Mouse (Mus musculus) kidney, adult 2 months (tissue): Measurements from ENCODE around the gene Prkab2. TPM values are rescaled to one million over a fixed set of nuclear protein-coding genes. Genes with fewer than 3 reads are reported as not detected.

Experiments
- DNase-seq: peaks from one replicate; pipeline ENCODE4 v3.0.0; 2021
- H3K27ac ChIP-seq: fragments of 200-500 bp; 2 replicates; pipeline ENCODE4 v1.5.1; 2012; ENCODE audit warnings: low read depth, low read length, control low read depth, inconsistent platforms; ENCODE audit not compliant: insufficient read depth
- H3K27me3 ChIP-seq: fragments of 200-500 bp; replicated peaks from 2 replicates; pipeline ENCODE4 v1.6.1; 2012; ENCODE audit warnings: mild to moderate bottlenecking, moderate library complexity, low read length, inconsistent platforms; ENCODE audit not compliant: control insufficient read depth, insufficient read depth
- H3K36me3 ChIP-seq: fragments of 200-500 bp; 2 replicates; pipeline ENCODE4 v1.6.1; 2012; ENCODE audit warnings: mild to moderate bottlenecking, moderate library complexity, low read length, inconsistent platforms; ENCODE audit not compliant: control insufficient read depth, insufficient read depth
- H3K4me1 ChIP-seq: fragments of 200-500 bp; 2 replicates; pipeline ENCODE4 v1.6.1; 2011; ENCODE audit warnings: low read length; ENCODE audit not compliant: control insufficient read depth, insufficient read depth
- H3K4me3 ChIP-seq: fragments of 200-500 bp; 2 replicates; pipeline ENCODE4 v1.5.1; 2011; ENCODE audit warnings: mild to moderate bottlenecking, low read depth, low read length, control low read depth; ENCODE audit not compliant: insufficient read depth
- CTCF ChIP-seq: fragments of 200-500 bp; conservative IDR thresholded peaks from 2 replicates; pipeline ENCODE4 v1.5.1; 2011; ENCODE audit warnings: low read depth, mild to moderate bottlenecking, control low read depth, low read length, moderate library complexity, mixed read lengths; ENCODE audit not compliant: insufficient read depth, insufficient read length
- POLR2A ChIP-seq: fragments of 200-500 bp; IDR thresholded peaks from one replicate; pipeline ENCODE4 v1.6.1; 2011; ENCODE audit warnings: low read depth, low read length, control low read depth
- WGBS: fragments of 180-500 bp; shearing (Covaris S2); methylation state at CpG from one replicate; pipeline ENCODE4 v1.1.7; 2018; 5-methylcytosine and 5-hydroxymethylcytosine counted together
- polyA plus RNA-seq: library from polyadenylated mRNA; depleted of rRNA; stranded (reverse); fragments of >200 nt; gene quantifications from 2 replicates; pipeline ENCODE4 v1.2.3, GENCODE M21; 2012; rRNA removed

Prkab2 gene
- polyA plus RNA-seq, 1 experiment, result 4.7 TPM

GRCm38 (mm10) chr3:97710134-97710533 is 52.1 kb downstream of the Prkab2 start:
- Histone ChIP-seq H3K27me3 (no peaks in the 10 kb centered on the region), H3K36me3 (no peaks in the 10 kb centered on the region), H3K4me1 (no peaks in the 10 kb centered on the region), H3K27ac (no peak overlapping the region), H3K4me3 (no peak overlapping the region)
- TF ChIP-seq CTCF, result no peak
- no peak for TF ChIP-seq POLR2A
- no peak for DNase-seq
- 87% methylated on average over 11 of the region's 11 CpGs for WGBS

- 61% methylated on average over 5 of the region's 5 CpGs for WGBS
- no peak for TF ChIP-seq CTCF
- TF ChIP-seq POLR2A, result no peak
- H3K4me3 ChIP-seq, result no peak overlapping the region
- DNase-seq, result no peak
- H3K27me3 ChIP-seq, result no peaks in the 10 kb centered on the region
- H3K4me1 ChIP-seq, result no peaks in the 10 kb centered on the region
- no peaks in the 10 kb centered on the region; the same call in 1 of the 2 replicates for H3K36me3 ChIP-seq
- H3K27ac ChIP-seq, result no peak overlapping the region
These were observed 52.9 kb downstream of the Prkab2 start for GRCm38 (mm10) chr3:97710881-97711280.

- Histone ChIP-seq H3K4me3 (no peak overlapping the region), H3K27me3 (no peaks in the 10 kb centered on the region), H3K27ac (no peak overlapping the region), H3K4me1 (no peaks in the 10 kb centered on the region), H3K36me3 (no peaks in the 10 kb centered on the region; the same call in 1 of the 2 replicates)
- WGBS, result 91% methylated on average over 1 of the region's 1 CpGs
- TF ChIP-seq CTCF, result no peak
- no peak for TF ChIP-seq POLR2A
- DNase-seq, result no peak
These were observed 57.9 kb downstream of the Prkab2 start for GRCm38 (mm10) chr3:97715922-97716321.

- 79% methylated on average over 9 of the region's 9 CpGs for WGBS
- peaks cover 2% of the 10 kb centered on the region; the same call in 1 of the 2 replicates for H3K36me3 ChIP-seq
- DNase-seq, result no peak
- H3K27me3 ChIP-seq, result no peaks in the 10 kb centered on the region
- no peaks in the 10 kb centered on the region for H3K4me1 ChIP-seq
- no peak overlapping the region for H3K4me3 ChIP-seq
- no peak for TF ChIP-seq POLR2A
- TF ChIP-seq CTCF, result no peak
- no peak overlapping the region for H3K27ac ChIP-seq
These were observed 61.1 kb downstream of the Prkab2 start for GRCm38 (mm10) chr3:97719116-97719515.

Other genes with a start within 250 kb of the Prkab2 start
- gene Olfr1402, start 236.2 kb upstream of the Prkab2 start, polyA plus RNA-seq, result not detected in 2 replicates
- gene Chd1l, start 48.0 kb upstream of the Prkab2 start, polyA plus RNA-seq, result 3.9 and 5.0 TPM in 2 replicates
- 7.9 and 9.9 TPM in 2 replicates for gene Fmo5, start 29.4 kb upstream of the Prkab2 start, polyA plus RNA-seq
- not detected in 2 replicates for gene Gm17651, start 16.5 kb downstream of the Prkab2 start, polyA plus RNA-seq
- 37.7 and 58.1 TPM in 2 replicates for gene Pde4dip, start 230.5 kb downstream of the Prkab2 start, polyA plus RNA-seq
- gene Sec22b, start 243.0 kb downstream of the Prkab2 start, polyA plus RNA-seq, result 24.6 and 31.1 TPM in 2 replicates